Mouse (Mus musculus): Measurements from ENCODE around the gene Sfn. TPM values are rescaled to one million over a fixed set of nuclear protein-coding genes. Genes with fewer than 3 reads are reported as not detected.
A peak's percentile ranks its signal among the peaks of the same experiment; 100 is the strongest.

Sfn gene
- polyA plus RNA-seq, 1 experiment from 2014 or later: 1.7 TPM

- no peaks in the 10 kb centered on the region for H3K27me3 ChIP-seq (replicated peaks)
- no peaks in the 10 kb centered on the region for H3K9me3 ChIP-seq (replicated peaks)
- peaks cover 22% of the 10 kb centered on the region for H3K36me3 ChIP-seq
- H3K4me2 ChIP-seq: peak overlapping the region; percentile 82
- H3K4me3 ChIP-seq (replicated peaks): peak overlapping the region; percentile 95
- peak overlapping the region; percentile 84 for H3K9ac ChIP-seq (replicated peaks)
- H3K27ac ChIP-seq (replicated peaks): peak overlapping the region; percentile 60; the same call in 1 of the 2 replicates
- under 1% methylated on average over 41 of the region's 41 CpGs for WGBS
- H3K4me1 ChIP-seq: peaks cover 16% of the 10 kb centered on the region
- ATAC-seq (ENCODE audit: low FRiP score): peak; percentile 62; the same call in 1 of the 2 replicates
Observed at GRCm38 (mm10) chr4:133574843-133575202, 27.1 kb downstream of the Sfn start.

DNA sequence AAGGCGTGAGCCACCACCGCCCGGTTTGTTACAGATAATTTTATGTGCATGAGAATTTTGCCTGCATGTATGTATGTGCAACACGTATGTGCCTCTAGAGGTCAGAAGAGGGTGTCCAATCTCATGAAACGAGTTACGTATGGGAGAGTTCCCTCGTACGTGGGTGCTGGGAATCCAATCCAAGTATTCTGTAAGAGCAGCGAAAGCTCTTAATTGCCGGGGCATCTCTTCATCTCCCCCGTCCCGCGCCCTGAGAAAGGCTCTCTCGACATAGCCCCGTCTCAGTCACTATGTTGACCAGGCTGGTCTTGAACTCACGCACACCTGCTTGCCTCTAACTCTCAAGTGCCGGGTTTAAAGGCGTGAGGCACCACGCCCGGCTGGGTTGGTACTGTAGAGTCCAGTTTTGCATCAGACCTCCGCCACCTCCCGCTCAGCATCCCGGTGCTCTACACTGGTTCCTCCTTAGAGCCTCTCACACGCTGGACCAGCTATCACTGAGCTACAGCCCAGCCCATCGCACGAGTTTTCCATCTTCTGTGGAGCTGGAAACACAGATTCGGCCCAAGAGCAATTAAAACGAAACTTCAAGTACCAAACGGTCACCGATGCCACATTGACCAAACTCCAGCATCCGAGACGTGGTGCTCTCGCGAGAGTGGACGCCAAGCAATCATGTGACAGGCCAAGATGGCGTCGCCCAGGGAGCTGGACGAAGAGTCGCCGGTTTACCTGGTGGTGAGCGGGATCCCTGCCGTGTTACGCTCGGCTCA, 27.7 kb downstream of the Sfn start, which contains the start of gene Gpatch3:
Gene Gpatch3, plus strand, starts transcription at position 676 of the 773 bp plus-strand sequence.
- no peaks in the 10 kb centered on the region for H3K27me3 ChIP-seq (replicated peaks)
- H3K36me3 ChIP-seq: peaks cover 16% of the 10 kb centered on the region
- peak; percentile 94 for ATAC-seq (ENCODE audit: low FRiP score)
- H3K4me3 ChIP-seq (replicated peaks): peak within 1 kb of the TSS; percentile 95
- peak within 1 kb of the TSS; percentile 84 for H3K27ac ChIP-seq (replicated peaks)
- H3K4me1 ChIP-seq: peaks cover 16% of the 10 kb centered on the region
- WGBS: 5% methylated on average over 44 of the region's 44 CpGs
- H3K4me2 ChIP-seq: peak within 1 kb of the TSS; percentile 82
- peak within 1 kb of the TSS; percentile 84 for H3K9ac ChIP-seq (replicated peaks)
- no peaks in the 10 kb centered on the region for H3K9me3 ChIP-seq (replicated peaks)

DNA sequence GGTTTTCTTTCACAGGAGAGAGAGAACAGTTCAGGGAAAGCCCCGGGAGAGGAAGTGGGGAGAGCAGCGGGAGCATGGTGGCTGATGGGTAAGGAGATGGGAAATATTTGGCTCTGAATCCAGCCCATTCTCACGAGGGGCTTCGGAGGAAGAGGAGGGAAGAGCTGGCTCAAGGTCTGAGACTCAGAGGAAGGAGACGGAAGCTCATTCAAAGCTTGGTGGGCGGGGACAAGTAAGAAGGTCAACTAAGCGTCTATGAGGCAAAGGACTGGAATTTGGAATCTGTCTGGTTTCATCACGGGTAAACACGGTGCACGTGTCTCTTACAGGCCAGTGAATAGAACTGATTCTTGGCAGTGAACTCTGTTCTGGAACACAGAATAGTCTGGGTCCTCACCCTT, 31.9 kb downstream of the Sfn start:
- 63% methylated on average over 10 of the region's 10 CpGs for WGBS
- no peak overlapping the region for H3K27ac ChIP-seq (replicated peaks)
- no peaks in the 10 kb centered on the region for H3K27me3 ChIP-seq (replicated peaks)
- H3K4me2 ChIP-seq: no peak overlapping the region
- no peaks in the 10 kb centered on the region for H3K9me3 ChIP-seq (replicated peaks)
- no peak for ATAC-seq (ENCODE audit: low FRiP score)
- no peaks in the 10 kb centered on the region for H3K36me3 ChIP-seq
- peaks cover 6% of the 10 kb centered on the region for H3K4me1 ChIP-seq
- no peak overlapping the region for H3K4me3 ChIP-seq (replicated peaks)
- H3K9ac ChIP-seq (replicated peaks): no peak overlapping the region

DNA sequence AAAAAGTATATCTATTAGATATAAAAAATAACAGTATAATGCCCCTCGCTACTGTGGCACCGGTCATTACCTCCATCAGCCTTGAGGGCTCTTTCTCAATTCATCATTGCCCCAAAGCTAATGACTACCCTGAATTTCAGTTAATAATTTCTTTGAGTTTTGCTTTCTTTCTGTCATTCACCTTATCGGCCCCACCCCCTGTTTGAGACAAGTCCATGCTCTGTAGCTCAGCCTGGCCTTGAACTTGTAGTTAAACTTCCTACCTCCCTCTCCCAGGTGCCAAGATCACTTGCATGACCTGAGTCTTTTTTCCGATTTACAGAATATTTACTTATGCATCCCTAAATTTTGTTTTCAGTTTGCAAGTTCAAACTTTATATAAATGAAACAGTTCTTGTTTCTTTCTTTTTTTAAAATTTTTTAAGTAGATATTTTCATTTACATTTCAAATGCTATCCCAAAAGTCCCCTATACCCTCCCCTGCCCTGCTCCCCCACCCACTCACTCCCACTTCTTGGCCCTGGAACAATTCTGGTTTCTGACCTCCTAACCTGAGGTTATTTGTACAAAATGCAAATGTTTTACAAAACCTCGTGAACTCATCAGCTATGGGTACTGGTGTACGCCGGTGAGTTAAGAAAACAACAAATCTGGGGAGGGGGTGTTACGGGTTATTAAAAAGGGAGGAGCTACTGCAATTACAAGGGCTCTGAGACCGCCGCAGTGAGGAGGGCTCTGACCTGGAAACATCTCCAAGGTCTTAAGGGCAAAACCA, 32.5 kb downstream of the Sfn start:
- Histone ChIP-seq H3K4me3 (replicated peaks) (no peak overlapping the region), H3K4me2 (no peak overlapping the region), H3K36me3 (no peaks in the 10 kb centered on the region), H3K27ac (replicated peaks) (no peak overlapping the region), H3K4me1 (peaks cover 5% of the 10 kb centered on the region; the same call in 1 of the 2 replicates), H3K9me3 (replicated peaks) (no peaks in the 10 kb centered on the region), H3K27me3 (replicated peaks) (no peaks in the 10 kb centered on the region), H3K9ac (replicated peaks) (no peak overlapping the region)
- no peak for ATAC-seq (ENCODE audit: low FRiP score)
- WGBS: 78% methylated on average over 10 of the region's 10 CpGs

- no peak for ATAC-seq (ENCODE audit: low FRiP score)
- no peak overlapping the region for H3K9ac ChIP-seq (replicated peaks)
- WGBS: 24% methylated on average over 8 of the region's 8 CpGs
- H3K4me3 ChIP-seq (replicated peaks): no peak overlapping the region
- no peak overlapping the region for H3K4me2 ChIP-seq
- no peaks in the 10 kb centered on the region for H3K4me1 ChIP-seq
- no peaks in the 10 kb centered on the region for H3K27me3 ChIP-seq (replicated peaks)
- H3K9me3 ChIP-seq (replicated peaks): no peaks in the 10 kb centered on the region
- H3K36me3 ChIP-seq: no peaks in the 10 kb centered on the region
- H3K27ac ChIP-seq (replicated peaks): no peak overlapping the region
Observed at GRCm38 (mm10) chr4:133567251-133567650, 34.7 kb downstream of the Sfn start.

- Histone ChIP-seq H3K36me3 (no peaks in the 10 kb centered on the region), H3K4me3 (replicated peaks) (no peak overlapping the region), H3K4me1 (no peaks in the 10 kb centered on the region), H3K4me2 (no peak overlapping the region), H3K27ac (replicated peaks) (no peak overlapping the region), H3K27me3 (replicated peaks) (no peaks in the 10 kb centered on the region), H3K9me3 (replicated peaks) (no peaks in the 10 kb centered on the region), H3K9ac (replicated peaks) (no peak overlapping the region)
- WGBS: 66% methylated on average over 11 of the region's 11 CpGs
- no peak for ATAC-seq (ENCODE audit: low FRiP score)
Observed at GRCm38 (mm10) chr4:133563123-133563571, 38.8 kb downstream of the Sfn start.

- Histone ChIP-seq H3K4me1 (no peaks in the 10 kb centered on the region), H3K36me3 (no peaks in the 10 kb centered on the region), H3K9ac (replicated peaks) (no peak overlapping the region), H3K4me3 (replicated peaks) (no peak overlapping the region), H3K27me3 (replicated peaks) (no peaks in the 10 kb centered on the region), H3K27ac (replicated peaks) (no peak overlapping the region), H3K9me3 (replicated peaks) (no peaks in the 10 kb centered on the region), H3K4me2 (no peak overlapping the region)
- WGBS: 54% methylated on average over 4 of the region's 4 CpGs
- no peak for ATAC-seq (ENCODE audit: low FRiP score)
Observed at GRCm38 (mm10) chr4:133561622-133562021, 40.3 kb downstream of the Sfn start.

GRCm38 (mm10) chr4:133559846-133560245, 42.1 kb downstream of the Sfn start:
- H3K27me3 ChIP-seq (replicated peaks): no peaks in the 10 kb centered on the region
- no peaks in the 10 kb centered on the region for H3K4me1 ChIP-seq
- ATAC-seq (ENCODE audit: low FRiP score): no peak
- H3K4me2 ChIP-seq: no peak overlapping the region
- no peak overlapping the region for H3K27ac ChIP-seq (replicated peaks)
- no peaks in the 10 kb centered on the region for H3K9me3 ChIP-seq (replicated peaks)
- H3K9ac ChIP-seq (replicated peaks): no peak overlapping the region
- 87% methylated on average over 4 of the region's 4 CpGs for WGBS
- no peaks in the 10 kb centered on the region for H3K36me3 ChIP-seq
- H3K4me3 ChIP-seq (replicated peaks): no peak overlapping the region

DNA sequence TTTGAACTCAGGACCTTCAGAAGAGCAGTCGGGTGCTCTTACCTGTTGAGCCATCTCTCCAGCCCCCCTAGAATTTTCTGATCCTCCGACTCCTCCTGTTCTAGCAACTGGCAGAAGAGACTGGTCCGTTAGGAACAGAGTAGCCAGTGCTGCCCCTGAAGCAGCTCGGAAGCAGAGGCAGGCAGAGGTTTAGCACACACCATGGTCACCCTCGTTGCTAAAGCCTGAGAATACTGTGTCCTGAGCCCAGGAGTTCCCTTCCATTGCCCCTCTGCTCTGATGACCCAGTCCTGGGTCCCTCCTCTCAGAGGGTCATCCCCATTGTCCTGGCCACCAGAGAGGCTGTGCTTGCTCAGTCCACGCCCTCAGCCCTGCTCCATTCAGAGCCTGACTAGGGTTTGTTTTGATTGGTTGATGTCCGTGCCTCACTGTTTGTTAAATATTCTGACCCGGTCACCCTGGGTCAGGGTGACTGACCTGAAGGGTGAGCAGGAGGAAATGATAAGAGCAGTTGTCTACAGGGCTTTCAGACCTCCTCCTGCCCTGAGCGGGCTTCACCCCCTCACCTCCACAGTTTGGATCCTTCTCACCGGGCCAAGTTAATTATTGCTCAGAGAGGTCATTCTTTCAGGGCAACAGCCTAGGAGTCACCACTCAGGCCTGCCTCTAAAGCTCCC, 44.8 kb downstream of the Sfn start:
- Histone ChIP-seq H3K36me3 (no peaks in the 10 kb centered on the region), H3K9ac (replicated peaks) (no peak overlapping the region), H3K27me3 (replicated peaks) (no peaks in the 10 kb centered on the region), H3K4me2 (no peak overlapping the region), H3K27ac (replicated peaks) (no peak overlapping the region), H3K4me1 (no peaks in the 10 kb centered on the region), H3K4me3 (replicated peaks) (no peak overlapping the region), H3K9me3 (replicated peaks) (no peaks in the 10 kb centered on the region)
- WGBS: 28% methylated on average over 10 of the region's 10 CpGs
- no peak for ATAC-seq (ENCODE audit: low FRiP score)

DNA sequence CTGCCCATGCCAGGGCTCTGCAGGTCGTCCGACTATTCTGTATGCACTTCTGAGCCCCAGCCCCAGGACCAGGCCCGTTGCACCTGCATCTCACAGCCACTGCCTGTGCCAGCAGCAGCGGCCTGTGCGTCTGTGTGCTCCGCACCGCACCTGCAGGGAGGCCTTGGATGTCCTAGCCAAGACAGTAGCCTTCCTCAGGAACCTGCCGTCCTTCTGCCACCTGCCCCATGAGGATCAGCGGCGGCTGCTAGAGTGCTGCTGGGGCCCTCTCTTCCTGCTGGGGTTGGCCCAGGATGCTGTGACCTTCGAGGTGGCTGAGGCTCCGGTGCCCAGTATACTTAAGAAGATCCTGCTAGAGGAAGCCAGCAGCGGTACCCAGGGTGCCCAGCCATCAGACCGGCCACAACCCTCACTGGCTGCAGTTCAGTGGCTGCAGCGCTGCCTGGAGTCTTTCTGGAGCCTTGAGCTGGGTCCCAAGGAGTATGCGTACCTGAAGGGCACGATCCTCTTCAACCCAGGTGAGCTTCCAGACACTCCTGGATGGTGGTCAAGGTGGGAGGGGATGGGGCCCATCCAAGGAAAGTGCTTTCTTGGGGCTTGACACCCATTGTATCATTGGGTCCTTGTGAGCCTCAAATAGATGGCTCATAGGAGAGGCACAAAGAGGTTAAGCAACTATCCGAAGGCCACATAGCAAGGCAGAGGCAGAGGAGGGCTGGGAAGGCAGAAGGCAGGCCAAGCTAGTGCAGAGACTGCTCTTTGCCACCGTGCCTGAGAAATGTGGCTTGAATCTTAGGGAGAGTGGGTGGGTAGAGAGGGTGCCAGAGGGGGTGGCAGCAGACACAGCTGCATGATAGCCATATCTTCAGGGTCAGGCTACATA, 48.3 kb downstream of the Sfn start:
- 81% methylated on average over 19 of the region's 19 CpGs for WGBS
- Histone ChIP-seq H3K27ac (replicated peaks) (no peak overlapping the region), H3K4me3 (replicated peaks) (no peak overlapping the region), H3K36me3 (no peaks in the 10 kb centered on the region), H3K9me3 (replicated peaks) (no peaks in the 10 kb centered on the region), H3K27me3 (replicated peaks) (no peaks in the 10 kb centered on the region), H3K9ac (replicated peaks) (no peak overlapping the region), H3K4me1 (no peaks in the 10 kb centered on the region), H3K4me2 (no peak overlapping the region)
- no peak for ATAC-seq (ENCODE audit: low FRiP score)
